Comparison of ENCODE assay signal across 8 mouse cellular contexts in genomic region chr11:75462253-75462783, GRCm38 (mm10). TPM values are rescaled to one million over a fixed set of nuclear protein-coding genes. Genes with fewer than 3 reads are reported as not detected.
DNase-seq lines count a peak whose midpoint lies in the region; ATAC-seq and TF ChIP-seq lines count a peak whose summit lies in the region.

No protein-coding gene starts in this region.

- peak overlapping the region; percentile 92 for H3K9ac ChIP-seq in intestine, postnatal 0 days (ENCODE audit: low read depth, low read length)
- H3K9ac ChIP-seq in liver, embryonic 16.5 days (ENCODE audit: low read depth, low read length): peak overlapping the region; percentile 83

- 3% methylated on average over 16 of the region's 16 CpGs for WGBS in intestine, postnatal 0 days
- WGBS in liver, embryonic 16.5 days (ENCODE audit: insufficient replicate concordance): 2% methylated on average over 16 of the region's 16 CpGs

- no peaks in the 10 kb centered on the region for H3K27me3 ChIP-seq in intestine, postnatal 0 days (replicated peaks; ENCODE audit: control insufficient read depth, insufficient read depth, low read length)
- no peaks in the 10 kb centered on the region for H3K27me3 ChIP-seq in liver, embryonic 16.5 days (ENCODE audit: control insufficient read depth, insufficient read depth, low read depth, low read length)

- peaks cover 19% of the 10 kb centered on the region for H3K36me3 ChIP-seq in intestine, postnatal 0 days (ENCODE audit: control insufficient read depth, insufficient read depth)
- H3K36me3 ChIP-seq in liver, embryonic 16.5 days (ENCODE audit: control insufficient read depth, insufficient read depth): peaks cover 29% of the 10 kb centered on the region

- peak; percentile 60 to 72 for DNase-seq in right cerebral cortex, postnatal 10 days (ENCODE audit: low spot score in 2 of 2)
- DNase-seq in right cerebral cortex, postnatal 36 days (ENCODE audit: low spot score in 2 of 2): no peak
- peak; percentile 40 for DNase-seq in embryo, embryonic 10 days (ENCODE audit: low spot score)
- peak; percentile 60 to 65 for DNase-seq in natural killer cell, adult 2 months (ENCODE audit: low spot score in 2 of 2)
- peak; percentile 28 for DNase-seq in thymus, postnatal 25 days

- peak overlapping the region; percentile 87 for H3K4me3 ChIP-seq in intestine, postnatal 0 days (ENCODE audit: low read depth, low read length)
- H3K4me3 ChIP-seq in liver, embryonic 16.5 days (ENCODE audit: low read depth, low read length): peak overlapping the region; percentile 77

- peak overlapping the region; percentile 97 for H3K27ac ChIP-seq in intestine, postnatal 0 days (ENCODE audit: low read depth, low read length)
- H3K27ac ChIP-seq in liver, embryonic 16.5 days (ENCODE audit: low read length): peak overlapping the region; percentile 98

- no peak for TF ChIP-seq CTCF in intestine, postnatal 0 days (IDR thresholded peaks at IDR 0.05; ENCODE audit: low read depth)

- H3K4me2 ChIP-seq in intestine, postnatal 0 days (replicated peaks; ENCODE audit: low read depth): peak overlapping the region; percentile 91
- peak overlapping the region; percentile 84 for H3K4me2 ChIP-seq in liver, embryonic 16.5 days (ENCODE audit: low read depth, low read length)

- peak; percentile 16 for ATAC-seq in granulocyte monocyte progenitor cell, adult 5-6 weeks (replicated peaks; ENCODE audit: poor library complexity, severe bottlenecking)
- peak; percentile 41 for ATAC-seq in intestine, postnatal 0 days
- peak; percentile 39 for ATAC-seq in liver, embryonic 16.5 days (ENCODE audit: low read depth)

- H3K9me3 ChIP-seq in intestine, postnatal 0 days (ENCODE audit: control insufficient read depth): no peaks in the 10 kb centered on the region
- H3K9me3 ChIP-seq in liver, embryonic 16.5 days (replicated peaks; ENCODE audit: control insufficient read depth, low read length): peaks cover 3% of the 10 kb centered on the region; the same call in 1 of the 2 replicates

- H3K4me1 ChIP-seq in intestine, postnatal 0 days (replicated peaks; ENCODE audit: control insufficient read depth, insufficient read depth, low read length): 0 out of 2 replicates have a peak, but pooled peaks cover 10% of the 10 kb centered on the region
- peaks cover 54% of the 10 kb centered on the region for H3K4me1 ChIP-seq in liver, embryonic 16.5 days (ENCODE audit: control insufficient read depth, low read depth, low read length)

RNA-seq across cellular contexts. Expression of gene Tlcd2, which starts 0.8 kb away (rescaled TPM):
- 12.1 and 30.0 TPM in 2 replicates for total RNA-seq in granulocyte monocyte progenitor cell, adult 5-6 weeks (2014; fragmentation: Nextera tagmentation)
- total RNA-seq in granulocyte monocyte progenitor cell, adult 5-6 weeks (2017): 14.1 and 23.2 TPM in 2 replicates
- polyA plus RNA-seq in intestine, postnatal 0 days (2015; fragmentation: Nextera tagmentation; extraction: Ambion mirVana): 52.7 and 53.9 TPM in 2 replicates
- polyA plus RNA-seq in liver, embryonic 16.5 days (2015; fragmentation: Nextera tagmentation; extraction: Ambion mirVana): 19.6 and 20.4 TPM in 2 replicates

RNA-seq across cellular contexts. Expression of gene Wdr81, which starts 7.8 kb away (rescaled TPM):
- 10.2 and 15.6 TPM in 2 replicates for total RNA-seq in granulocyte monocyte progenitor cell, adult 5-6 weeks (2014; fragmentation: Nextera tagmentation)
- total RNA-seq in granulocyte monocyte progenitor cell, adult 5-6 weeks (2017): 4.4 and 5.1 TPM in 2 replicates
- polyA plus RNA-seq in intestine, postnatal 0 days (2015; fragmentation: Nextera tagmentation; extraction: Ambion mirVana): 8.8 and 9.9 TPM in 2 replicates
- 22.6 and 24.9 TPM in 2 replicates for polyA plus RNA-seq in liver, embryonic 16.5 days (2015; fragmentation: Nextera tagmentation; extraction: Ambion mirVana)

RNA-seq across cellular contexts. Expression of gene Serpinf2, which starts 22.9 kb away (rescaled TPM):
- total RNA-seq in granulocyte monocyte progenitor cell, adult 5-6 weeks (2014; fragmentation: Nextera tagmentation): not detected in 2 replicates
- total RNA-seq in granulocyte monocyte progenitor cell, adult 5-6 weeks (2017): not detected in 2 replicates
- polyA plus RNA-seq in intestine, postnatal 0 days (2015; fragmentation: Nextera tagmentation; extraction: Ambion mirVana): 2.7 and 4.0 TPM in 2 replicates
- polyA plus RNA-seq in liver, embryonic 16.5 days (2015; fragmentation: Nextera tagmentation; extraction: Ambion mirVana): 753 and 817 TPM in 2 replicates

RNA-seq across cellular contexts. Expression of gene Prpf8, which starts 24.3 kb away (rescaled TPM):
- total RNA-seq in granulocyte monocyte progenitor cell, adult 5-6 weeks (2014; fragmentation: Nextera tagmentation): 154 and 174 TPM in 2 replicates
- 115 and 127 TPM in 2 replicates for total RNA-seq in granulocyte monocyte progenitor cell, adult 5-6 weeks (2017)
- 15.4 and 15.5 TPM in 2 replicates for polyA plus RNA-seq in intestine, postnatal 0 days (2015; fragmentation: Nextera tagmentation; extraction: Ambion mirVana)
- polyA plus RNA-seq in liver, embryonic 16.5 days (2015; fragmentation: Nextera tagmentation; extraction: Ambion mirVana): 24.1 and 25.3 TPM in 2 replicates

RNA-seq across cellular contexts. Expression of gene Serpinf1, which starts 39.8 kb away (rescaled TPM):
- total RNA-seq in granulocyte monocyte progenitor cell, adult 5-6 weeks (2014; fragmentation: Nextera tagmentation): 117 and 157 TPM in 2 replicates
- total RNA-seq in granulocyte monocyte progenitor cell, adult 5-6 weeks (2017): 77.7 and 84.8 TPM in 2 replicates
- 20.7 and 21.4 TPM in 2 replicates for polyA plus RNA-seq in intestine, postnatal 0 days (2015; fragmentation: Nextera tagmentation; extraction: Ambion mirVana)
- 363 and 402 TPM in 2 replicates for polyA plus RNA-seq in liver, embryonic 16.5 days (2015; fragmentation: Nextera tagmentation; extraction: Ambion mirVana)

Comparison
In these comparisons a context has a peak if more than half of its experiments do, and no peak if none do; other contexts are left out.
1. DNase-seq: peak in right cerebral cortex, postnatal 10 days (2 of 2), embryo, embryonic 10 days (single experiment), natural killer cell, adult 2 months (2 of 2) and thymus, postnatal 25 days (single experiment); none in right cerebral cortex, postnatal 36 days (0 of 2).
2. RNA of gene Serpinf2, which starts 22.9 kb away (polyA plus RNA-seq): 753 to 817 TPM in liver, embryonic 16.5 days; 2.7 to 4.0 TPM in intestine, postnatal 0 days; every median in the first group is over 100 times any median in the second.
3. Peak in every context shown above with its lines, with median percentiles within 50 percentile points of each other: ATAC-seq.